Mouse (Mus musculus) lung, adult 10 weeks (tissue): ENCODE data around the gene Galnt6. TPM values are rescaled to one million over a fixed set of nuclear protein-coding genes. Genes with fewer than 3 reads are reported as not detected.

Experiments used
- polyA plus RNA-seq: library from polyadenylated mRNA; stranded (reverse); fragments of 350-450 nt; fragmentation: Illumina TruSeq; extraction: RNeasy Lipid Tissue Mini Kit (QIAGEN cat#74804); gene quantifications from one replicate; pipeline ENCODE4 v1.2.3, GENCODE M21; 2014; ENCODE audit warnings: low read depth, low replicate concordance; ENCODE audit not compliant: insufficient read depth

Galnt6 gene
- 4.6 TPM for polyA plus RNA-seq

DNA sequence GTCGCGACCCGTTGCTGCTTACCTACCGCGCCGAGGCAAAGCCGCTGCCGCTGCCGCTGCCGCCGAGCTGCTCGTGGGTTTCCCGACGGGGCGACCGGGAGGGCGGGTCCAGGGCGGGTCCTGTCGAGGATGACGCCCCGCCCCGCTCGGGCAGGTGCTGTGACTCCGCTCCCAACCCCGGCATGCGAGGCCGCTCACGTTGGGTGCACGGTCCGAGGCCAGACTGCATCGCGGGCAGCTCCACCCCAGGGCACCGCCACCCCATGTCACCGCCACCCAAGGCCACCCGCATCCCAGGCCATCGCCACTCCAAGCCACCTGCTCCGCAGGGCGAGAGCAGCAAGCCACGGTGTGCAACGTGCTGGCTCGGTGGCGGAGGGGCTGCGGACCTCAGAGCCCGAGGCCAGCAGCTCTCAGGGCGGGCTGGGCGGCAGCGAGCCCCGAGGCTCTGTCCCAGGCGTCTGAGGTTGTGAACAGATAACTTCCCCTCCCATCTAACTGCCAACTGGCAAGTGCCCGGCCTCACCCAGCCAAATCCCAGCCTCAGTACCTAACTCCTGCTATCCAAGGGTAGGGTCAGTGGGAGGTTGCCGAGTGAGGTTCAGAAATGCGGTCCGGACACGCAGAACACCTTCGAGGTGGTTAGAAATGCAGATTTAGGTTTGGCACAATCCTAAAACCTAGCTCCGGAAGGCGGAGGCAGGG is at the start of gene Galnt6:
TSS of gene Galnt6 (minus strand) at position 96 of the 705 bp plus-strand sequence.

DNA sequence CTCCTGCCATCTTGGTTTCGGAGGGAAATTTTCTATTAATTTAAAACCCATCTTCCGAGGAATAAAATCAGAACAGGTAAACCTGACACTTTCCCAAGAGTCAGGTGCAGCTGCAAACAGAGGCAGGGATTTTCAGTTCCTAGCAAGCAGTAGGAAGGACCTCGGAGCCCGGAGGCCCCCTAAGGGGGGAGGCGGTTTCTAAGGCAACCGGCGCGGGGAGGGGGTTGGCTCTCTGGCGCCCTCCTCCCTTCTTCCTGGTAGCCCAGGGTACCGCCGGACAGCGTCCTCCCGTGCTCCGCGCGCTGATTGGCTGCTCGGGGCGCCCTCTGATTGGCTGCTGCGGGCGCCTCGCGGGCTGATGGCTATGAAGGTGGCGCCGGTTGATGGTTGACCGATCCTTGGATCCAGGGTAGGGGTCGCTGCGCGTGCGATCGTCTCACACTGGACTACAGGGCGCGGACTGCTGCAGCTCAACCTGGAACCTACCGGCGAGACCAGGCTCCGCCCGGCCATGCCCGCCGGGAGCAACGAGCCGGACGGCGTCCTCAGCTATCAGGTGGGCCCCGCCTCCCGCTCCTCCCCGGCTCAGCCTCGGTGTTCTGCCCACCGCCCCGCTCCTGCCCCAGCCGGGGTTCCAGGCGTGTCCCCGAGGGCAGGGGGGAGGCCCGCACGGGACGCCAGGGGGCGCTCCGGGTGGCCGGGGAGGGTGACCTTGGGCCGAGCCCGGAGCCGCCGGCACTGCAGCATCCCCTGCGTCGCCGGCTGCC is 32.4 kb upstream of the Galnt6 start, which contains the start of gene Slc4a8:
TSS of gene Slc4a8 (plus strand) at position 329 of the 767 bp plus-strand sequence.

DNA sequence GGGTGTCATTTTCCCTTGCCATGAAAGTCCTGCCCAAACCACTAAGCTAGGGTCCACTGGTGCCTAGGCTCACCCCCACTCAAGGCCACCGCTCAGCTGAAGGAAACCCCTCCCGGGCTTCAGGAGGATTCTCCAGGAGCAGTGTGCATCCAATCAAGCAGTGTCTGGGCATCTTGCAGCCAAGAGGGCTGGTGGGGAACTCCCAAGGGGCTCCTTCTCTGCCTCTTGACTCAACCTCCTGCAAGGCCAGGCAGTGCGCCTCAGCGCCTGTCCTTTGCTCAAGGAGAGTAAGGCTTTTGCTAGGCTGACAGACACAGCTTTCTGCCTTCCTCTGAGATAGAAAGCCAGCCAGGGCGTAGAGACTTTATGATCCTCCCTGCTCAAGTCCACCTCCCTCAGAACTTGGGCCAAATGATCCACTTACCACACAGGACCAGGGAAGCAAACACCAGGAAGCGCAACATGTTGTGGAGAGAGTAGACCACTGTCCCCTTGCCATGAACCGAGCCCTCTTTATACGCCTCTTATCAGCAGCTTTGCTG is 41.7 kb downstream of the Galnt6 start, which contains the start of gene Cela1:
TSS of gene Cela1 (minus strand) at position 492 of the 542 bp plus-strand sequence.

DNA sequence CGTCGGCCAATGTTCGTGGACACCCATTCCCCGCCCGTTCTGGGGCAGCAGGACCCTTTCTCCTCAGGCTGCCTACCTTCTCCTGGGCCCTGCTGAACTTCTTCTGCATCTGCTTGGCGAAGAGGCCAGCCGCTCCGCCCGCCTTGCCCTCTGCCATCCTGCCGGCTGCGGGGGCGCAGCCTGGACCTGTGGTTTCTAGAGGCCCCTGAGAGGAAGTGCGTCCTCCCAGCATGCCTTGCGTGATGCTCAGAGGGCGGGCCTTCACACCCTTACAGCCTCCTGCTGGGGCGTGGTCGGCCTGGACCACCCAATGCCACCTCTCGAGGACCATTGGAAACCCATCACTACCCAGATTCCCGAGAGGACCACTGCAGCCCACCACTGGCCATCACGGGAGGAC is 59.8 kb downstream of the Galnt6 start, which contains the start of gene Bin2:
TSS of gene Bin2 (minus strand) at position 217 of the 400 bp plus-strand sequence.

Other genes starting within 250 kb of the Galnt6 start
- gene Csrnp2, start 233.9 kb downstream of the Galnt6 start, polyA plus RNA-seq: 1.3 TPM
- gene Tfcp2, start 177.4 kb downstream of the Galnt6 start, polyA plus RNA-seq: 5.3 TPM
- 9.9 TPM for gene Pou6f1, start 129.4 kb downstream of the Galnt6 start, polyA plus RNA-seq
- gene Dazap2, start 114.0 kb downstream of the Galnt6 start, polyA plus RNA-seq: 204 TPM
- 78.5 TPM for gene Smagp, start 92.4 kb downstream of the Galnt6 start, polyA plus RNA-seq
- 13.1 TPM for gene Bin2, start 59.8 kb downstream of the Galnt6 start, polyA plus RNA-seq
- gene Cela1, start 41.5 kb downstream of the Galnt6 start, polyA plus RNA-seq: 4.8 TPM
- 2.2 TPM for gene Slc4a8, start 32.4 kb upstream of the Galnt6 start, polyA plus RNA-seq
- gene Scn8a, start 140.5 kb upstream of the Galnt6 start, polyA plus RNA-seq: not detected